Mouse (Mus musculus) T-cell, adult 2 months (primary cell): ENCODE data around the gene Gal3st2b.
"Not testable (repeated sequence)": the region's sequence is repeated elsewhere in the genome, so short reads cannot be mapped to it uniquely, and the experiment has no call there.

Experiments used
- DNase-seq: peaks from one replicate; pipeline ENCODE4 v3.0.0; 2022; ENCODE audit warnings: low spot score

Gene Gal3st2b

DNA sequence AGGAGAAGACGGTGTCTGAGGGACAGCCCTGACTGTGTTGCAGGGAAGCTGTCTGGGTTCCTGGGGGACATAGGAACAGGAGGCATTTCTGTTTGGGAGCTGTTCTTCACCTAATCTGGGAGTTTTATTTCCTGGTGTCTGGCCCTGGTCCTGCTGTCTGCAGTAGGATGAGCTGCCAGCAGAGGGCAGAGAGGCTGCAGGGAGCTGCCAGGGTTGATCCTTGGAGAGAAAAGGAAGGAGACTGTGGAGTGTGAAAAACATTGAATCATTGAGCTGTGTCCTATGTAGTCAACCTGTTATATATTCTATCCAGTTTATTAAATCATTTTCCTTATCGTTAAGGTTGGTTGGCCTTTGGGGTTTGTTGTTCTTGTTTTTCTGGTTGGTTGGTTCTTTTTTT, 62.8 kb downstream of the Gal3st2b start:
- DNase-seq: not testable (repeated sequence)

DNA sequence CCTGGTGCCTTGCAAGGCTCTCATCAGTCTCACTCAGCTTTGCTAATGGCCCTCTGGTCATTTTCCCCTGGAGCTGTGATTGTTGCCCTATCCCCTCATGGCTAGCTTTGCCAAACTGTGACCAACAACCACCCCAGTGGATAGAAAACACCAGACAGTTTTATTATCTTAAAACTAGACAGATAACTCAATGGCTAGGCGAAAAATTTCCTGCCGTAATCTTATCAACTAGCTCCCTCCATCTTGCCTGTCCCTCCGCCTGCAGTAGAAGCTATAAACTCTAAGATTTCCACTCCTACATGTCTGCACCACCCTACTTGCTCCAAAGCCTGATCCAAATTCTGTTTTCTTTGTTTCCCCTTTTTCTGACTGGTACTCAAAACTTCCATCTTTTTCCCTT, 68.1 kb downstream of the Gal3st2b start:
- DNase-seq: no peak

DNA sequence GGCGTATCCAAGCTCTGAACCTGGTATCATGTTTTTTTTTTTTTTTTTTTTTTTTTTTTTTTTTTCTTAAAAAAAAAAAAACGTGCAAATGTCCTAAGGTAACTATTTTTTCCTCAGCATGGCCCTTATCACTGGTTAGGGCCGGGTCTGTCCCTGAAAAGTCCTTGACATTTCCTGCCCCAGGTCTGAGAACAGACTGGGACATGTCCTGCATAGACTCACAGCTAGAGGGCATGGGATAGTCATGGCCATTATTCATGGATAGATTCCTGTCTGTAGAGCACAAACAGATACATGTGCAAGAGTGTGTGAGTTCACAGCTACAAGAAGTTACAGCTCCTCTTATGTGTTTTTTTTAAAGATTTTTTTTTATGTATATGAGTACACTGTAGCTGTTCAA, 70.7 kb downstream of the Gal3st2b start:
- DNase-seq: no peak

- DNase-seq: not testable (repeated sequence)
These were observed 72.1 kb downstream of the Gal3st2b start, which contains the start of gene Gal3st2c for GRCm38 (mm10) chr1:93990209-93990608. Gene Gal3st2c, plus strand, starts transcription at chr1:93990509.

- not testable (repeated sequence) for DNase-seq
These were observed 73.0 kb downstream of the Gal3st2b start for GRCm38 (mm10) chr1:93991068-93991467.

DNA sequence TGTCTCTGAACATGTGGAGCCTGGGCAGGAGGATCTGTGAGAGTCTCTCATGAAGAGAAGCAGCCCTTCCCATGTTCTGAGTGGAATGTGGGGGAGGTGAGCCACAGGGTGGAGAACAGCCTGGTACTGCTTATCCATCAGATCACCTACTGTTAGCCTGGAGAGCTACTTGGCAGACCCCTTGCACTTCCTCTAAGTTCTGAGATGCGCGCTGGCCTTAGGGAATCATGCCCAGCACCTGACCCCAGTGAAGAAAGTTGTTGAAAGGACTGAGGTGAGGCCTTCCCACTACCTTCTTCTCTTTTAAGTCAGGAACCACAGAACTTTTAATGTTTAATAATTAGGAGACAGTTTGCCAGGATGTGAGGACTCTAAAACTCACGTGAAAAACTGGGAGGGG, 73.4 kb downstream of the Gal3st2b start:
- not testable (repeated sequence) for DNase-seq
